In the genomic region with DNA sequence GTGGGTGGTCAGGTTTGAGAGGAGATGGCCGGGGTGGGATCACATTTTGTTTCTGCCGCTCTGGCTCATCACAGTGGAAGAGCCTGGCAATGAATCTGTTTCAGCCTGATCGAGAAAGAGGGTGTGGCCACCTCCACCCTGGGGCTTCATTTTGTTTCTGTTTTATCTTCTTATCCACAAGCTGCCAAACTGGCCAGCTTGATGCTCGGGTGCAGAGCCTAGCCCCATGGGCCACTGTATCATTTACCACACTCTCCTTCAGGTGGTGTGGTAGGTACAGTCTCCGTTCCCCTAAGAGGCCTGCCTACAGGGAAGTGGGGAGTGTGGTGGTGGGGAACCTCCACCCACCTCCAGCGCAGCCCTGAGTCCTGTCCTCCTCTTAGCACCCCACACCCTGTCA, we compare ENCODE assay signal across 19 mouse cellular contexts. TPM values are rescaled to one million over a fixed set of nuclear protein-coding genes. Genes with fewer than 3 reads are reported as not detected.
A peak's percentile ranks its signal among the peaks of the same experiment; 100 is the strongest.
DNase-seq lines count a peak whose midpoint lies in the region; ATAC-seq and TF ChIP-seq lines count a peak whose summit lies in the region.
"Had no signal": no experiment of that assay in that cellular context is flagged by ENCODE, and none has a peak within 500 bp of the region (broad histone marks: within the 10 kb centered on the region; RNA-seq: fewer than 3 reads in every experiment).

No protein-coding gene starts in this region.

- no peak overlapping the region for H3K9ac ChIP-seq in MEL (ENCODE audit: control insufficient read depth, low read depth, low read length, poor library complexity, severe bottlenecking)
- H3K9ac ChIP-seq in liver, embryonic 12.5 days, result no peak overlapping the region
- no peak overlapping the region for H3K9ac ChIP-seq in liver, postnatal 0 days (replicated peaks)
- H3K9ac ChIP-seq in kidney, embryonic 16.5 days (replicated peaks; ENCODE audit: low read length), result no peak overlapping the region
- no peak overlapping the region for H3K9ac ChIP-seq in midbrain, embryonic 11.5 days (ENCODE audit: low read length)
- H3K9ac ChIP-seq: embryonic facial prominence, embryonic 13.5 days; heart, embryonic 13.5 days; limb, embryonic 12.5 days; neural tube, embryonic 12.5 days had no signal

- no peak for TF ChIP-seq EP300 in MEL (IDR thresholded peaks at IDR 0.05; ENCODE audit: low read depth in 1 of 2, low read length in 2 of 2)
- TF ChIP-seq EP300 in liver, postnatal 0 days (IDR thresholded peaks at IDR 0.05; ENCODE audit: low read depth), result no peak

- TF ChIP-seq POLR2A in MEL (IDR thresholded peaks at IDR 0.05; ENCODE audit: control insufficient read depth in 1 of 2, insufficient read depth in 1 of 2, low read depth in 1 of 2, low read length in 2 of 2, poor library complexity in 1 of 2), result no peak

- ATAC-seq in liver, embryonic 12.5 days, result peak; percentile 69
- ATAC-seq in liver, postnatal 0 days, result peak; percentile 51
- ATAC-seq in erythroblast, adult 5-6 weeks (replicated peaks; ENCODE audit: low FRiP score, poor library complexity, severe bottlenecking), result no peak
- ATAC-seq in kidney, embryonic 16.5 days (ENCODE audit: low FRiP score, low TSS enrichment), result no peak
- ATAC-seq in midbrain, embryonic 11.5 days (ENCODE audit: low FRiP score), result no peak

- no peaks in the 10 kb centered on the region for H3K9me3 ChIP-seq in MEL (replicated peaks; ENCODE audit: insufficient read depth, low read length)
- no peaks in the 10 kb centered on the region for H3K9me3 ChIP-seq in liver, embryonic 12.5 days (replicated peaks)
- no peaks in the 10 kb centered on the region for H3K9me3 ChIP-seq in liver, postnatal 0 days (ENCODE audit: low read length)
- H3K9me3 ChIP-seq in kidney, embryonic 16.5 days (ENCODE audit: low read length), result no peaks in the 10 kb centered on the region
- no peaks in the 10 kb centered on the region for H3K9me3 ChIP-seq in midbrain, embryonic 11.5 days (ENCODE audit: control insufficient read depth, low read length)
- H3K9me3 ChIP-seq: embryonic facial prominence, embryonic 13.5 days; heart, embryonic 13.5 days; limb, embryonic 12.5 days; midbrain, embryonic 10.5 days; neural tube, embryonic 12.5 days had no signal

- H3K79me2 ChIP-seq in MEL (ENCODE audit: control insufficient read depth, insufficient read depth, low read length, poor library complexity), result no peaks in the 10 kb centered on the region

- H3K4me3 ChIP-seq in MEL (ENCODE audit: control insufficient read depth in 1 of 2, insufficient read depth in 1 of 2, low read depth in 2 of 2, low read length in 2 of 2), result no peak overlapping the region
- no peak overlapping the region for H3K4me3 ChIP-seq in liver, embryonic 12.5 days
- H3K4me3 ChIP-seq in liver, postnatal 0 days (ENCODE audit: low read depth, low read length), result no peak overlapping the region
- no peak overlapping the region for H3K4me3 ChIP-seq in kidney, embryonic 16.5 days (ENCODE audit: low read length)
- no peak overlapping the region for H3K4me3 ChIP-seq in midbrain, embryonic 11.5 days (ENCODE audit: low read depth, low read length)
- H3K4me3 ChIP-seq: embryonic facial prominence, embryonic 13.5 days; erythroblast, embryonic 14.5 days; heart, adult 2 months; heart, embryonic 13.5 days; limb, embryonic 12.5 days; midbrain, embryonic 10.5 days; neural tube, embryonic 12.5 days had no signal

- peaks cover 0 to 20% of the 10 kb centered on the region in 2 experiments; a peak in 2 of 4 replicates for H3K36me3 ChIP-seq in MEL (ENCODE audit: control insufficient read depth in 1 of 2, insufficient read depth in 2 of 2, low read length in 2 of 2)
- H3K36me3 ChIP-seq in liver, embryonic 12.5 days, result peaks cover 25% of the 10 kb centered on the region
- peaks cover 9% of the 10 kb centered on the region; the same call in 1 of the 2 replicates for H3K36me3 ChIP-seq in liver, postnatal 0 days (replicated peaks; ENCODE audit: insufficient read depth, low read length)
- H3K36me3 ChIP-seq in kidney, embryonic 16.5 days (ENCODE audit: insufficient read depth, low read length), result peaks cover 17% of the 10 kb centered on the region
- peaks cover 10% of the 10 kb centered on the region for H3K36me3 ChIP-seq in midbrain, embryonic 11.5 days (ENCODE audit: control insufficient read depth, insufficient read depth, low read length)

- H3K27me3 ChIP-seq in MEL (ENCODE audit: control insufficient read depth in 1 of 2, insufficient read depth in 2 of 2, low read length in 2 of 2), result no peaks in the 10 kb centered on the region
- H3K27me3 ChIP-seq in liver, embryonic 12.5 days (replicated peaks), result no peaks in the 10 kb centered on the region
- no peaks in the 10 kb centered on the region for H3K27me3 ChIP-seq in liver, postnatal 0 days (ENCODE audit: insufficient read depth, low read length)
- H3K27me3 ChIP-seq in kidney, embryonic 16.5 days (ENCODE audit: insufficient read depth, low read length), result no peaks in the 10 kb centered on the region
- peaks cover 89% of the 10 kb centered on the region for H3K27me3 ChIP-seq in midbrain, embryonic 11.5 days (ENCODE audit: control insufficient read depth, insufficient read depth, low read length)
- H3K27me3 ChIP-seq: CH12.LX; embryonic facial prominence, embryonic 13.5 days; heart, embryonic 13.5 days; neural tube, embryonic 12.5 days had no signal

- peaks cover 0 to 23% of the 10 kb centered on the region in 2 experiments for H3K4me1 ChIP-seq in MEL (ENCODE audit: control insufficient read depth in 1 of 2, insufficient read depth in 2 of 2, low read length in 2 of 2)
- peaks cover 55% of the 10 kb centered on the region for H3K4me1 ChIP-seq in liver, embryonic 12.5 days
- H3K4me1 ChIP-seq in liver, postnatal 0 days (ENCODE audit: insufficient read depth), result peaks cover 27% of the 10 kb centered on the region
- peaks cover 29% of the 10 kb centered on the region for H3K4me1 ChIP-seq in kidney, embryonic 16.5 days (ENCODE audit: insufficient read depth, low read length)
- peaks cover 10% of the 10 kb centered on the region for H3K4me1 ChIP-seq in midbrain, embryonic 11.5 days (ENCODE audit: control insufficient read depth, insufficient read depth, low read length)

- WGBS in liver, embryonic 12.5 days (ENCODE audit: insufficient replicate concordance), result 39% methylated on average over 6 of the region's 6 CpGs
- WGBS in liver, postnatal 0 days (ENCODE audit: insufficient replicate concordance), result 63% methylated on average over 6 of the region's 6 CpGs
- WGBS in kidney, embryonic 16.5 days, result 77% methylated on average over 6 of the region's 6 CpGs
- 82% methylated on average over 6 of the region's 6 CpGs for WGBS in midbrain, embryonic 11.5 days

- peak overlapping the region; percentile 29 for H3K4me2 ChIP-seq in liver, embryonic 12.5 days
- H3K4me2 ChIP-seq in liver, postnatal 0 days (ENCODE audit: low read depth, low read length), result no peak overlapping the region
- H3K4me2 ChIP-seq in kidney, embryonic 16.5 days (replicated peaks; ENCODE audit: low read depth, low read length), result no peak overlapping the region
- no peak overlapping the region for H3K4me2 ChIP-seq in midbrain, embryonic 11.5 days
- H3K4me2 ChIP-seq: embryonic facial prominence, embryonic 13.5 days; heart, embryonic 13.5 days; limb, embryonic 12.5 days; neural tube, embryonic 12.5 days had no signal

- DNase-seq in cerebellum, adult 11-12 months, result peak; percentile 7
- no peak for DNase-seq in cerebellum, adult 9-11 months
- peak; percentile 33 for DNase-seq in MEL (ENCODE audit: low read depth, low spot score)
- no peak for DNase-seq in liver, postnatal 0 days
- DNase-seq in midbrain, embryonic 11.5 days (ENCODE audit: low spot score, missing footprints), result no peak
- DNase-seq: adrenal gland, postnatal 25 days; thymus, postnatal 36 days had no signal

- no peak overlapping the region for H3K27ac ChIP-seq in MEL (ENCODE audit: control insufficient read depth, low read depth, low read length)
- no peak overlapping the region for H3K27ac ChIP-seq in liver, embryonic 12.5 days
- H3K27ac ChIP-seq in liver, postnatal 0 days (ENCODE audit: low read depth), result no peak overlapping the region
- no peak overlapping the region for H3K27ac ChIP-seq in kidney, embryonic 16.5 days (ENCODE audit: low read length)
- H3K27ac ChIP-seq in midbrain, embryonic 11.5 days (ENCODE audit: low read depth, low read length), result no peak overlapping the region
- H3K27ac ChIP-seq: embryonic facial prominence, embryonic 13.5 days; heart, adult 2 months; heart, embryonic 13.5 days; macrophage; midbrain, embryonic 10.5 days; neural tube, embryonic 12.5 days had no signal

- no peak for TF ChIP-seq CTCF in MEL (IDR thresholded peaks at IDR 0.05 in 2 of 3, conservative IDR thresholded peaks at IDR 0.05 in 1 of 3; ENCODE audit: control insufficient read depth in 1 of 3, insufficient read depth in 1 of 3, low read depth in 2 of 3, low read length in 3 of 3, poor library complexity in 1 of 3, severe bottlenecking in 1 of 3)
- no peak for TF ChIP-seq CTCF in liver, postnatal 0 days (IDR thresholded peaks at IDR 0.05; ENCODE audit: low read depth)

- no peak for TF ChIP-seq RAD21 in MEL (IDR thresholded peaks at IDR 0.05; ENCODE audit: low read depth, low read length)

TF ChIP-seq in MEL, 35 proteins besides CTCF, POLR2A, EP300 and RAD21 (continues in another document):
- TF ChIP-seq TAL1 (IDR thresholded peaks at IDR 0.05; ENCODE audit: low read length), result no peak

RNA-seq across cellular contexts. Expression of a gene that starts 12.6 kb away (rescaled TPM):
- total RNA-seq in MEL (2012; rRNA removed), result 31.7 and 34.9 TPM in 2 replicates
- polyA plus RNA-seq in MEL (2012; ENCODE audit: insufficient read depth in 1 of 2, insufficient read length in 2 of 2, low read depth in 1 of 2, low replicate concordance in 2 of 2, missing spikeins in 1 of 2), result 10 to 100 TPM in 1 of 2 experiments, not detected in 1; 62.6 TPM
- polyA plus RNA-seq in liver, embryonic 12.5 days (2016; fragmentation: Nextera tagmentation; extraction: Ambion mirVana), result 21.4 and 25.5 TPM in 2 replicates
- polyA plus RNA-seq in liver, postnatal 0 days (2015; fragmentation: Nextera tagmentation; extraction: Ambion mirVana), result 12.8 and 13.1 TPM in 2 replicates
- 1.2 and 5.6 TPM in 2 replicates for total RNA-seq in erythroblast, adult 5-6 weeks (2015; ENCODE audit: low replicate concordance)
- 0.68 and 2.5 TPM in 2 replicates for total RNA-seq in erythroblast, adult 5-6 weeks (2017; ENCODE audit: low replicate concordance)
- polyA plus RNA-seq in kidney, embryonic 16.5 days (2015; fragmentation: Nextera tagmentation; extraction: Ambion mirVana), result 52.4 and 52.9 TPM in 2 replicates
- 47.7 and 54.3 TPM in 2 replicates for polyA plus RNA-seq in midbrain, embryonic 11.5 days (2014; fragmentation: Nextera tagmentation; extraction: Ambion mirVana)

RNA-seq across cellular contexts. Expression of a gene that starts 12.7 kb away (rescaled TPM):
- total RNA-seq in MEL (2012; rRNA removed), result 14.9 and 16.4 TPM in 2 replicates
- 10 to 100 TPM in 1 of 2 experiments, not detected in 1; 19.0 TPM for polyA plus RNA-seq in MEL (2012; ENCODE audit: insufficient read depth in 1 of 2, insufficient read length in 2 of 2, low read depth in 1 of 2, low replicate concordance in 2 of 2, missing spikeins in 1 of 2)
- polyA plus RNA-seq in liver, embryonic 12.5 days (2016; fragmentation: Nextera tagmentation; extraction: Ambion mirVana), result 9.2 and 9.9 TPM in 2 replicates
- polyA plus RNA-seq in liver, postnatal 0 days (2015; fragmentation: Nextera tagmentation; extraction: Ambion mirVana), result 3.1 and 3.4 TPM in 2 replicates
- 1.3 TPM in 1 of 2 replicates, not detected in the other for total RNA-seq in erythroblast, adult 5-6 weeks (2015; ENCODE audit: low replicate concordance)
- total RNA-seq in erythroblast, adult 5-6 weeks (2017; ENCODE audit: low replicate concordance), result 1.5 and 2.3 TPM in 2 replicates
- polyA plus RNA-seq in kidney, embryonic 16.5 days (2015; fragmentation: Nextera tagmentation; extraction: Ambion mirVana), result 20.4 and 21.9 TPM in 2 replicates
- polyA plus RNA-seq in midbrain, embryonic 11.5 days (2014; fragmentation: Nextera tagmentation; extraction: Ambion mirVana), result 14.3 and 16.5 TPM in 2 replicates

Comparison
In these comparisons a context has a peak if more than half of its experiments do, and no peak if none do; other contexts are left out.
1. DNase-seq: peak in cerebellum, adult 11-12 months (single experiment) and MEL (single experiment); none in cerebellum, adult 9-11 months (single experiment), liver, postnatal 0 days (single experiment) and midbrain, embryonic 11.5 days (single experiment).
2. ATAC-seq: peak in liver, embryonic 12.5 days (single experiment) and liver, postnatal 0 days (single experiment); none in erythroblast, adult 5-6 weeks (single experiment), kidney, embryonic 16.5 days (single experiment) and midbrain, embryonic 11.5 days (single experiment).